Mouse (Mus musculus) liver, embryonic 14.5 days (tissue): ENCODE data around the gene Phactr1.

Experiments
- CTCF ChIP-seq: IDR thresholded peaks from 2 replicates; pipeline ENCODE4 v1.5.1; 2016; ENCODE audit warnings: antibody characterized with exemption, low read depth, control low read depth
- EP300 ChIP-seq: IDR thresholded peaks from 2 replicates; pipeline ENCODE4 v1.6.1; 2016; ENCODE audit warnings: antibody characterized with exemption, low read depth

GRCm38 (mm10) chr13:42938346-42938745, 257.9 kb downstream of the Phactr1 start:
- TF ChIP-seq CTCF (no peak), EP300 (no peak)
